Mouse (Mus musculus) CD8-positive naive resting alpha-beta T cell, adult 2 months (primary cell): ENCODE data around the gene Dennd1c.

Source experiments
- DNase-seq, 2 experiments: peaks; one replicate each; pipeline ENCODE4 v3.0.0; 2022; ENCODE audit warnings: low read depth in 2 of 2, low spot score in 2 of 2

Dennd1c gene

GRCm38 (mm10) chr17:57051679-57052078 is 26.6 kb downstream of the Dennd1c start:
- DNase-seq = peak in 1 of 2 experiments; percentile 25

- no peak for DNase-seq
These were observed 29.5 kb downstream of the Dennd1c start for GRCm38 (mm10) chr17:57048816-57049215.

GRCm38 (mm10) chr17:57047406-57047805 is 30.9 kb downstream of the Dennd1c start:
- DNase-seq = no peak

GRCm38 (mm10) chr17:57041554-57041953 is 36.8 kb downstream of the Dennd1c start, which contains the start of gene Slc25a41:
Slc25a41 (minus strand) TSS chr17:57041654.
- DNase-seq = no peak

GRCm38 (mm10) chr17:57038978-57039377 is 39.3 kb downstream of the Dennd1c start:
- no peak for DNase-seq

- no peak for DNase-seq
These were observed 45.5 kb downstream of the Dennd1c start for GRCm38 (mm10) chr17:57032854-57033253.

- DNase-seq = peak; percentile 98 to 99
These were observed 46.5 kb downstream of the Dennd1c start for GRCm38 (mm10) chr17:57031661-57032420.

GRCm38 (mm10) chr17:57030931-57031660 is 47.2 kb downstream of the Dennd1c start, which contains the start of gene Khsrp:
Khsrp (minus strand) TSS chr17:57031522.
- DNase-seq = no peak

GRCm38 (mm10) chr17:57029691-57030090 is 48.6 kb downstream of the Dennd1c start:
- DNase-seq = no peak

- no peak for DNase-seq
These were observed 50.8 kb downstream of the Dennd1c start for GRCm38 (mm10) chr17:57027471-57027870.

GRCm38 (mm10) chr17:57020960-57021359 is 57.4 kb downstream of the Dennd1c start:
- DNase-seq = no peak

- DNase-seq = no peak
These were observed 58.6 kb downstream of the Dennd1c start for GRCm38 (mm10) chr17:57019693-57020092.
